Mouse (Mus musculus) heart, adult 2 months (tissue): ENCODE results near the gene Itpr1. TPM values are rescaled to one million over a fixed set of nuclear protein-coding genes. Genes with fewer than 3 reads are reported as not detected.

Source experiments
- DNase-seq, 2 experiments: peaks; one replicate each; pipeline ENCODE4 v3.0.0; 2021
- H3K27ac ChIP-seq: fragments of 200-600 bp; 2 replicates; pipeline ENCODE4 v1.8.1; 2022
- H3K27me3 ChIP-seq: fragments of 200-500 bp; 2 replicates; pipeline ENCODE4 v1.6.1; 2012; ENCODE audit warnings: mild to moderate bottlenecking, low read length, inconsistent platforms, mixed read lengths; ENCODE audit not compliant: control insufficient read depth, insufficient read depth
- H3K36me3 ChIP-seq: fragments of 200-500 bp; 2 replicates; pipeline ENCODE4 v1.6.1; 2012; ENCODE audit warnings: low read length, inconsistent platforms; ENCODE audit not compliant: control insufficient read depth, insufficient read depth
- H3K4me1 ChIP-seq: fragments of 200-500 bp; 2 replicates; pipeline ENCODE4 v1.6.1; 2011; ENCODE audit warnings: low read length; ENCODE audit not compliant: control insufficient read depth, insufficient read depth
- H3K4me3 ChIP-seq: fragments of 200-600 bp; 2 replicates; pipeline ENCODE4 v1.8.1; 2022
- H3K79me2 ChIP-seq: fragments of 200-500 bp; replicated peaks from 2 replicates; pipeline ENCODE4 v1.6.1; 2012; ENCODE audit warnings: mild to moderate bottlenecking, inconsistent platforms, low read length, moderate library complexity, mixed read lengths; ENCODE audit not compliant: control insufficient read depth, insufficient read depth
- H3K9ac ChIP-seq: fragments of 200-500 bp; 2 replicates; pipeline ENCODE4 v1.6.1; 2012; ENCODE audit warnings: low read depth, mild to moderate bottlenecking, control low read depth, inconsistent platforms, low read length, mixed read lengths
- CTCF ChIP-seq: fragments of 200-600 bp; IDR thresholded peaks from 2 replicates; pipeline ENCODE4 v1.8.1; 2022; ENCODE audit warnings: antibody characterized with exemption, mild to moderate bottlenecking, moderate library complexity
- EP300 ChIP-seq: fragments of 200-500 bp; IDR thresholded peaks from 2 replicates; pipeline ENCODE4 v1.6.1; 2011; ENCODE audit warnings: low read depth, low read length, control low read depth; ENCODE audit not compliant: insufficient read depth
- POLR2A ChIP-seq: fragments of 200-500 bp; IDR thresholded peaks from 2 replicates; pipeline ENCODE4 v1.6.1; 2011; ENCODE audit warnings: mild to moderate bottlenecking, low read depth, low read length, control low read depth; ENCODE audit not compliant: insufficient read depth
- WGBS: fragments of 180-500 bp; shearing (Covaris S2); methylation state at CpG from one replicate; pipeline ENCODE4 v1.1.7; 2018; 5-methylcytosine and 5-hydroxymethylcytosine counted together
- intact Hi-C: fragments of 180-260 bp; cut with DNase I; formaldehyde crosslinking; loops from one replicate; pipeline ENCODE4 v1.15.1; 2025
- polyA plus RNA-seq: library from polyadenylated mRNA; depleted of rRNA; stranded (reverse); fragments of >200 nt; gene quantifications from 2 replicates; pipeline ENCODE4 v1.2.3, GENCODE M21; 2012
- total RNA-seq, 2 experiments: library from RNA; stranded (reverse); gene quantifications; 2 replicates each; pipeline ENCODE4 v1.2.3; 2021

Itpr1 gene
- total and polyA plus RNA-seq, 3 experiments = 14.0 to 47.6 (median 37.9) TPM

DNA sequence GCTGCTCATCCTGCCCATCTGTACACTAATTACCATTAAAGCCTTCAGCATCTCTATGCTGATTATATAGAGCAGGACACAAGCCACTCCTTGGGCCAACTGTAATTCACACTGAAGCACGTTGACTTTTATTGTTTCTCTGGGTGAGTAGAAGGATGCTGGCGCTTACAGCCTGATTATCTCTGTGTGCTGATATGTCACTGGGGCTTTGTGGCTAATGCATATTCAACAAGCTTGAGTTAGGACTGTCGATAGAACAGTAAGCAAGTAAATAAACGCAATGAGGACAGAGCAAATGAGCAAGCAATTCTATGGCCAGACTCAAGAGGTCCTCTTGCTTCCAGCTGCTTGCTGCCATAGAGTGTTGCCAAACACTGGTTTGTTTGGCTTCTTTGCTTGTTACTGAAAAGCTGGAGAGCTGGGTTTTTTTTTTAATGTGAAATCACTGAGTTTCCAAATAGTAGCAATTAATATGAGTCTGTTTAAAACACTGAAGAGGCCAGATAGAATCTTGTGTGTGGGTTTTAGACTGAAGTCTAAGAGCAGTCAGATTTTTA, 103.5 kb downstream of the Itpr1 start:
- peaks cover 7% of the 10 kb centered on the region; the same call in 1 of the 2 replicates for H3K79me2 ChIP-seq
- 60% methylated on average over 4 of the region's 4 CpGs for WGBS
- no peak overlapping the region for H3K9ac ChIP-seq
- intact Hi-C loops = no loop called here
- TF ChIP-seq POLR2A = no peak
- TF ChIP-seq EP300 = no peak
- no peak for TF ChIP-seq CTCF
- H3K36me3 ChIP-seq = peaks cover 5% of the 10 kb centered on the region
- H3K27ac ChIP-seq = no peak overlapping the region
- H3K4me1 ChIP-seq = peaks cover 7% of the 10 kb centered on the region; the same call in 1 of the 2 replicates
- no peak overlapping the region for H3K4me3 ChIP-seq
- no peaks in the 10 kb centered on the region for H3K27me3 ChIP-seq
- DNase-seq = no peak

DNA sequence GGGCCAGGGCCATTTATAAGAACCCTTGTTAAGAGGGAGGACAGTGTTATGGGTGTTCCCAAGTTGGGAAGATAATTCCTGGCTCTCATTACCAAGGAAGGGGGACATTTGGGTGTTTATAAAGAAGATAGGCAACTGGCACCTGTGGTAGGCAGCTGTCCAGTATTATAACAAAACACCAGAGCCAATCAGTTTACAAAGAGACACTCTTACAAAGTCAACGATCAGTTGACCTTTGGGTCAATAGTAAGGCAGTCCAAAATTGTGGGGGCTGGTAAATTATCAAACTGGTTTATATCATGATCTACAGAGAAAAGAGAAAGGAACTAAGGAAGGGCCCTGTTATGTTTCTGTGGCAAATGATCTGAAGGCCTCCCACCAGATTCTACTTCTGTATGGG, 104.1 kb downstream of the Itpr1 start:
- Histone ChIP-seq H3K27ac (no peak overlapping the region), H3K27me3 (no peaks in the 10 kb centered on the region), H3K9ac (no peak overlapping the region), H3K36me3 (peaks cover 5% of the 10 kb centered on the region), H3K4me3 (no peak overlapping the region), H3K4me1 (peaks cover 8% of the 10 kb centered on the region; the same call in 1 of the 2 replicates), H3K79me2 (peaks cover 8% of the 10 kb centered on the region; the same call in 1 of the 2 replicates)
- 29% methylated on average over 1 of the region's 1 CpGs for WGBS
- intact Hi-C loops = no loop called here
- no peak for TF ChIP-seq CTCF
- TF ChIP-seq EP300 = no peak
- TF ChIP-seq POLR2A = no peak
- DNase-seq = no peak

DNA sequence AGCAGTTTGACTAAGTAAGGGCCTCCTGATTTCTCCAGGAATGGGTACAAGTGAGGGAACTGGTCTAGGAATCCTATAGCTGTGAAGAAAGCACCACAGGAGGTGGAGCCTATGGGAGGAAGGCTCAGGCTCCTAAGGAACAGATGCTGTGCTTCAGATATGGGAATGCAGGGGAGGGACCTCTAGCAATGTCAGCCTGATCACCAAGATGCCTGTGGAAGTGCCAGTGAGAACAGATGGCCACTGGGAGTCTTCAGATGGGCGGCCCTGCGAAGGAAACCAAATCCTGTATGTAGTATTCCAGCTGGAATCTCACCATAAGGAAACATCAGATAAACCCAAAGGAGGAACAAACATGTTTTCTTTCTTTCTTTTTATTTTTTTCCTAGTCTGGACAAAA, 108.8 kb downstream of the Itpr1 start:
- 53% methylated on average over 2 of the region's 2 CpGs for WGBS
- no peak overlapping the region for H3K9ac ChIP-seq
- DNase-seq = no peak
- no peaks in the 10 kb centered on the region for H3K27me3 ChIP-seq
- H3K79me2 ChIP-seq = peaks cover 7% of the 10 kb centered on the region
- H3K27ac ChIP-seq = no peak overlapping the region
- peaks cover 12% of the 10 kb centered on the region for H3K36me3 ChIP-seq
- H3K4me1 ChIP-seq = peaks cover 8% of the 10 kb centered on the region
- intact Hi-C loops = no loop called here
- no peak overlapping the region for H3K4me3 ChIP-seq
- no peak for TF ChIP-seq CTCF
- no peak for TF ChIP-seq POLR2A
- no peak for TF ChIP-seq EP300

DNA sequence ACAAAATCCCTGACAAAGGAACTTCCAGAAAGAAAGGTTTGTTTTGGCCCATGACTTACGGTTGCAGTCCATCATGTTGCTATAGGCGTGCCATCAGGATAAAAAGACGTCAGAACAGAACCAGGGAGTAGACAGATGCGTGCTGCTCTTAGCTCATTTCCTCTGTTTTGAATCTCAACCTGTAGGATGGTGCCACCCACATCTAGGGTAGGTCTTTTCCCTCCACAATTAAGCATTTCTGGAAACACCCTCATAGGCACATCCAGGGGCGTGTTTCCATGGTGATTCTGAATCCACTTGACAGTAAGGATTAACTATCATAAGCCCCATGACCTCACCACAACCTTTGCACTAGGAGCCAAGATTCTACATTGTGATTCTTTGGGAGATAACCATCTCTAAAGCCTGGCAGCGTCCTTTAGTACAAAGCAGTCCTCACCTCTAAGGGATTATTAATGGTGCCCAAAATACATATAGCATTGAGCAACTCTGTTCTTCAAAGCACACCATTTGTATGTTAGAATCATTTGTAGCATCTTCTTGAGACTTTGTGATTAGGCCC, 111.6 kb downstream of the Itpr1 start:
- H3K4me3 ChIP-seq = no peak overlapping the region
- no peak overlapping the region for H3K27ac ChIP-seq
- intact Hi-C loops = loop anchor here (5.0 kb wide), 1 partner anchor 92 kb away; no protein-coding TSS in a partner anchor
- no peak for DNase-seq
- H3K79me2 ChIP-seq = peaks cover 7% of the 10 kb centered on the region
- H3K9ac ChIP-seq = no peak overlapping the region
- peaks cover 9% of the 10 kb centered on the region for H3K36me3 ChIP-seq
- H3K27me3 ChIP-seq = no peaks in the 10 kb centered on the region
- peaks cover 13% of the 10 kb centered on the region for H3K4me1 ChIP-seq
- 72% methylated on average over 6 of the region's 6 CpGs for WGBS
- no peak for TF ChIP-seq CTCF
- no peak for TF ChIP-seq EP300
- no peak for TF ChIP-seq POLR2A

DNA sequence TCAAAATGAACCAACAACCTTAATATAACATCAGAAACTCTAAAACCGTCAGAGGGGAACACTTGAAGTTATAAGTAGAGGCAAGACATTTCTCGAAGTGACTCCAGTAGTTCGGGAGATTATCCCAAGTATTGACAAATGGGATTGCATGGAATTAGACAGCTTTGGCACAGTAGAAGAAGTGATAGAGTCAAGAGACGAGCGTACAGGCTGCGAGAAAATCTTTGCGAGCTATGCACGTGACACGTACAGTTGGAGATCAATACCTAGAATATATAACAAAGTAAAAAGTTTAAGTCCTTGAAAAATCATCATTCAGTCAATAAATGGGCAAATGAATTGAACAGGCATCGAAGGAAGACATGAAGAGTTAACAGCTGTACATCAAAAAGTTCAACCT, 112.5 kb downstream of the Itpr1 start:
- Histone ChIP-seq H3K4me1 (peaks cover 15% of the 10 kb centered on the region), H3K79me2 (peaks cover 7% of the 10 kb centered on the region), H3K4me3 (no peak overlapping the region), H3K9ac (no peak overlapping the region), H3K36me3 (peaks cover 9% of the 10 kb centered on the region), H3K27ac (no peak overlapping the region), H3K27me3 (no peaks in the 10 kb centered on the region)
- intact Hi-C loops = loop anchor here (5.0 kb wide), 1 partner anchor 93 kb away; no protein-coding TSS in a partner anchor
- no peak for DNase-seq
- no peak for TF ChIP-seq POLR2A
- TF ChIP-seq CTCF = no peak
- TF ChIP-seq EP300 = no peak
- 92% methylated on average over 10 of the region's 10 CpGs for WGBS

DNA sequence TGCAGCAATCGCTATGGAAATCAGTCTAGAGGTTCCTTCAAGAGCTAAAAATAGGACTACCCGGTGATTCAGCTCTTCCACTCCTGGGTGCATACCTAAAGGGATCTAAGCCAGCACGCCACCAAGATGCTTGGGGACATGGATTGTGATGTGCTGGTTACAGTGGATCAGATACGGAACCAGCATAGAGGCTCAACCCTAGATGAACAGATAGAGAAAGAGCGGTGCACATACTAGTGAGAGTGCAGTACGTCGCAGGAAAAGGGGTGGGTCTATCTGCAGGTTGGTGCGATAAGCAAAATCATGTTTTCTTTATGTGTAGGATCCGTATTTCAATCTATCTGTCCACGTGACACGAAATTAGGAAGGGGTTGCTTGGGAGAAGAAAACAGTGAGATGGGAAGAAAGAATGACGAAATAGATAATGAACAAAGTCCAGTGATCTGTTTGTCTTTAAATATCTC, 113.1 kb downstream of the Itpr1 start:
- no peak for TF ChIP-seq EP300
- TF ChIP-seq POLR2A = no peak
- TF ChIP-seq CTCF = no peak
- WGBS = 67% methylated on average over 12 of the region's 12 CpGs
- H3K27ac ChIP-seq = peak overlapping the region; percentile 72
- peaks cover 9% of the 10 kb centered on the region for H3K36me3 ChIP-seq
- intact Hi-C loops = loop anchor here (2.0 to 5.0 kb wide), 2 partner anchors 94 to 111 kb away; no protein-coding TSS in a partner anchor
- peaks cover 7% of the 10 kb centered on the region for H3K79me2 ChIP-seq
- peaks cover 15% of the 10 kb centered on the region for H3K4me1 ChIP-seq
- no peak for DNase-seq
- H3K4me3 ChIP-seq = no peak overlapping the region
- H3K9ac ChIP-seq = no peak overlapping the region
- no peaks in the 10 kb centered on the region for H3K27me3 ChIP-seq
